Mouse (Mus musculus) liver, postnatal 0 days (tissue): Measurements from ENCODE around the gene Zbed3. TPM values are rescaled to one million over a fixed set of nuclear protein-coding genes. Genes with fewer than 3 reads are reported as not detected.

Experiments
- ATAC-seq: fragments of 200-750 bp; cut with Nextera tagmentation; 2 replicates; pipeline ENCODE4 v1.8.0; 2017; ENCODE audit warnings: mild to moderate bottlenecking, moderate library complexity
- DNase-seq: peaks from one replicate; pipeline ENCODE4 v3.0.0-alpha.2; 2016
- H3K27ac ChIP-seq: fragments of 300-500 bp; sonication (generic); 2 replicates; pipeline ENCODE4 v1.5.1; 2014; ENCODE audit warnings: antibody characterized with exemption, moderate library complexity, mild to moderate bottlenecking, low read depth
- H3K27me3 ChIP-seq: fragments of 300-500 bp; sonication (generic); 2 replicates; pipeline ENCODE4 v1.6.1; 2014; ENCODE audit warnings: low read length, control low read depth, mixed read lengths; ENCODE audit not compliant: insufficient read depth
- H3K36me3 ChIP-seq: fragments of 300-500 bp; sonication (generic); replicated peaks from 2 replicates; pipeline ENCODE4 v1.6.1; 2014; ENCODE audit warnings: mild to moderate bottlenecking, control low read depth, low read length, moderate library complexity, mixed read lengths; ENCODE audit not compliant: insufficient read depth
- H3K4me1 ChIP-seq: fragments of 300-500 bp; sonication (generic); 2 replicates; pipeline ENCODE4 v1.6.1; 2014; ENCODE audit warnings: antibody characterized with exemption, mild to moderate bottlenecking, control low read depth; ENCODE audit not compliant: insufficient read depth
- H3K4me2 ChIP-seq: fragments of 300-500 bp; sonication (generic); 2 replicates; pipeline ENCODE4 v1.6.1; 2014; ENCODE audit warnings: low read depth, mild to moderate bottlenecking, low read length, moderate library complexity, mixed read lengths
- H3K4me3 ChIP-seq: fragments of 300-500 bp; sonication (generic); 2 replicates; pipeline ENCODE4 v1.5.1; 2014; ENCODE audit warnings: low read depth, low read length
- H3K9ac ChIP-seq: fragments of 300-500 bp; sonication (generic); replicated peaks from 2 replicates; pipeline ENCODE4 v1.6.1; 2014; ENCODE audit warnings: mild to moderate bottlenecking, moderate library complexity
- H3K9me3 ChIP-seq: fragments of 300-500 bp; sonication (generic); 2 replicates; pipeline ENCODE4 v1.6.1; 2016; ENCODE audit warnings: mild to moderate bottlenecking, control low read depth, low read length, mixed read lengths
- CTCF ChIP-seq: sonication (generic); IDR thresholded peaks from 2 replicates; pipeline ENCODE4 v1.5.1; 2016; ENCODE audit warnings: antibody characterized with exemption, low read depth
- EP300 ChIP-seq: IDR thresholded peaks from 2 replicates; pipeline ENCODE4 v1.6.1; 2016; ENCODE audit warnings: antibody characterized with exemption, low read depth, mild to moderate bottlenecking
- WGBS: fragments of 180-500 bp; shearing (Covaris S2); extraction: QIAGEN DNeasy Blood & Tissue Kit; methylation state at CpG from one replicate; pipeline ENCODE4 v1.1.7; 2014; ENCODE audit not compliant: insufficient replicate concordance; 5-methylcytosine and 5-hydroxymethylcytosine counted together
- polyA plus RNA-seq: library from polyadenylated mRNA; unstranded; fragments of >200 nt; fragmentation: Nextera tagmentation; extraction: Ambion mirVana; gene quantifications from 2 replicates; pipeline ENCODE4 v1.2.1, GENCODE M21; 2015

Zbed3 gene
- polyA plus RNA-seq, 1 experiment from 2014 or later, result 5.7 TPM

DNA sequence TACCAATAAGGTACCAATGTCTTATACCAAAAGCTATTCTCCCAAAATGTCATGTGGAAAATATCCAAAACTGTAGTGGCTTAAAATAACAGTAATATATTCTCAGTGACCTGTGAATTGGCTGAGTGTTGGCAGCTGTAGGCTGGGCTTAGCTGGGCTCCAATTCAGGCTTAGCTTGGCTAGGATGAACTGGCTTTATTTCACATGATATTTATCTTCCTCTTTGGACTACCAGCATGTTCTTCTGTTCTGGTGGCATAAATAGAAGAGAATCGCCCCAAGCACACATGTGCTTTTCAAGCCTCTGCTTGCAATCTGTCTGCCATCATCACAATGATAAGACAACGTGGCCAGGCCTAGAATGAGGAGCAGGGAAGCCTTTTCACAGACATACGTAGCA lies 23.5 kb upstream of the Zbed3 start:
- no peak for DNase-seq
- Histone ChIP-seq H3K27ac (no peak overlapping the region), H3K36me3 (no peaks in the 10 kb centered on the region), H3K9ac (no peak overlapping the region), H3K9me3 (no peaks in the 10 kb centered on the region), H3K4me2 (no peak overlapping the region), H3K27me3 (no peaks in the 10 kb centered on the region), H3K4me1 (no peaks in the 10 kb centered on the region), H3K4me3 (no peak overlapping the region)
- no peak for ATAC-seq
- WGBS, result 59% methylated on average over 3 of the region's 3 CpGs
- TF ChIP-seq EP300, result no peak

DNA sequence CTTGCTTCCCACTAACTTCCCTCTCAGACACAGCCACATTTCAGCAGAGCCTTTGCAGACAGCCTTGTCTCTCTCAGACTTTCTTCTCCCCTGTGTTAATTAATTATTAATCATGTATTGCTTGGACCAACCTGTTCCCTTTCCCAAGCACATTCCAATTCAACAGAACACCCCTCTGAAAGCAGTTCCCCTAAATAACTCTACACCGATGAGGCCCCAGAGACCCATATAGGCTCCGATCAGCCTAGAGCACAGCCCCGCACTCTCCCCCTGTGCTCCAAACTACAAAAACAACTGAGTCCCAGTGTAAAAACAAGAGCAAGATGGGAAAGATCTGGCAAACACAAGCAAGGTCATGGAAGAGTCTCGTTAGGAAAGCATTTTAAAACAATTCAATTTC lies 16.8 kb upstream of the Zbed3 start:
- Histone ChIP-seq H3K4me2 (peak overlapping the region; percentile 48), H3K27me3 (no peaks in the 10 kb centered on the region), H3K27ac (no peak overlapping the region), H3K9me3 (no peaks in the 10 kb centered on the region), H3K4me3 (no peak overlapping the region), H3K9ac (no peak overlapping the region), H3K36me3 (no peaks in the 10 kb centered on the region), H3K4me1 (no peaks in the 10 kb centered on the region)
- WGBS, result 61% methylated on average over 4 of the region's 4 CpGs
- no peak for DNase-seq
- no peak for TF ChIP-seq CTCF
- no peak for TF ChIP-seq EP300
- ATAC-seq, result no peak

DNA sequence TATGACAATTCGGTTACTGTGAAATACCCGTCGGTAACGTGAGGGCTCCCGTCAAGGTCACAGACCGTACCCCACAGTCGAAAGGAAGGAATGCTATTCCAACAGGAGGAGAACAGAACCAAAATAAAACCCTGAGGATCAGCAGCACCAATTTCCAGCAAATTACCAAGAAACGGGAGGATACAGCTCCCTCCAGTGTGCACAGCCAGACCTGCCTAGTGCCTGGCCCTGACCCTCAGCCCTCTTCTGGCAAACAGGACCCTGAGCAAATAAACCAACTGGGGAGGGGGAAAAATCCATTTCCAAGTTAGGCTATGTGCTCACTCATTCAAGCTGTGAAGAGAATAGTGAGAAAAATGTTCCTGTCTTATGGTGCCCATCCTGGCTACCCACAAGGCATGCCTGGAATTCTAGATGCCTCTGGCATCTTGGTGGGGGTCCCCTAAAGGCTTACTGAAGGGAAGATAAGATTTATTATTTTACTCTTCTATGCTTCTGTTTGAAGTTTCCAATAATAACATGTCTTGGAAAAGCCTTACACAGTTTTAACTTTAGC lies 16.2 kb upstream of the Zbed3 start:
- Histone ChIP-seq H3K4me2 (peak overlapping the region; percentile 48), H3K27me3 (no peaks in the 10 kb centered on the region), H3K9ac (no peak overlapping the region; the same call in 1 of the 2 replicates), H3K36me3 (no peaks in the 10 kb centered on the region), H3K4me3 (no peak overlapping the region), H3K4me1 (no peaks in the 10 kb centered on the region), H3K9me3 (no peaks in the 10 kb centered on the region), H3K27ac (no peak overlapping the region)
- WGBS, result 53% methylated on average over 8 of the region's 8 CpGs
- no peak for DNase-seq
- TF ChIP-seq CTCF (no peak), EP300 (no peak)
- no peak for ATAC-seq

DNA sequence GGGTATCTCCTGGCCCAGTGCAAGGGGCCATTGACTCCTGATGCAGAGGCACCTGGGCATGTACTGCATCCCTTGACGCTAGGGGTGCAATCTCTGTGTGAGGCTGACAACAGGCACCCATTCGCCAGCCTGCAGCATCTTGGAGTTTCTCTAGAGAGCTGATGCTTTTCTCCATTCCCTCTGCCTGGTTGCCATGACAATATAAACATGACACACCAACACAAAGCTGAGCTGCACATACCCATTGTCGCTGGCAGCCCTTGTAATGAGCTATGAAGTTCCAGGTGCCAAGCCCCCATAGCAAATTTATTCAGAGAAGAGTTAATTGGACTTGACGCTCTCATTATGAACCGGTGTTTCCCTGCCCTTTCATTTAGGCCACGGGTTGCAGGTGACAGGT lies 11.4 kb upstream of the Zbed3 start:
- H3K9me3 ChIP-seq, result no peaks in the 10 kb centered on the region
- H3K36me3 ChIP-seq, result no peaks in the 10 kb centered on the region
- WGBS, result 75% methylated on average over 6 of the region's 6 CpGs
- H3K4me1 ChIP-seq, result no peaks in the 10 kb centered on the region
- H3K9ac ChIP-seq, result no peak overlapping the region
- H3K4me2 ChIP-seq, result no peak overlapping the region
- DNase-seq, result no peak
- no peak for ATAC-seq
- no peak overlapping the region for H3K27ac ChIP-seq
- H3K4me3 ChIP-seq, result no peak overlapping the region
- TF ChIP-seq EP300, result no peak
- TF ChIP-seq CTCF, result no peak
- H3K27me3 ChIP-seq, result no peaks in the 10 kb centered on the region

DNA sequence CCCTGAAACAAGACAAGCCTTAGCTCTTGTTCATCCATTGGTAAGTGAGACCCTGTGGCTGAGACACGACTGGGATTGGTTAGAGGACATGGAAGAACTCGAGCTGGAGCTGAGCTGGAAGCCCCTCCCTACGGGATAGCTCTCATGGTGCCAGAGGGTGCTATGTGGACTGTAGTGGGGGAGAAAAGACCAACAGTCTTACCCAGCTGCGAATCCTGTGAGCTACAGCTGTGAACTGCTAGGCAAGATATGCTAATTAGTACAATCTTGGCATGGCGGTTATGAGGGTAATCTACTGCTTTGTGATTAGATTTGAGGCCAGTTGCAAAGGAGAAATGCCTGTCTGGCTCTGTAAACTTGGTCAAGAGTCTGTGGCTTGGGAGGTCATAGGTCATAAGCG lies 4.3 kb upstream of the Zbed3 start:
- ATAC-seq (no peak), DNase-seq (no peak)
- no peaks in the 10 kb centered on the region for H3K36me3 ChIP-seq
- H3K9ac ChIP-seq, result no peak overlapping the region
- no peak overlapping the region for H3K4me2 ChIP-seq
- H3K9me3 ChIP-seq, result no peaks in the 10 kb centered on the region
- H3K27me3 ChIP-seq, result no peaks in the 10 kb centered on the region
- no peak overlapping the region for H3K4me3 ChIP-seq
- TF ChIP-seq CTCF (no peak), EP300 (no peak)
- no peak overlapping the region for H3K27ac ChIP-seq
- WGBS, result 52% methylated on average over 6 of the region's 6 CpGs
- H3K4me1 ChIP-seq, result no peaks in the 10 kb centered on the region; the same call in 1 of the 2 replicates

- Histone ChIP-seq H3K9ac (no peak overlapping the region), H3K27me3 (no peaks in the 10 kb centered on the region), H3K4me3 (no peak overlapping the region), H3K36me3 (no peaks in the 10 kb centered on the region), H3K4me1 (no peaks in the 10 kb centered on the region; the same call in 1 of the 2 replicates), H3K27ac (no peak overlapping the region), H3K9me3 (no peaks in the 10 kb centered on the region), H3K4me2 (no peak overlapping the region)
- DNase-seq, result no peak
- no peak for ATAC-seq
- no peak for TF ChIP-seq CTCF
- TF ChIP-seq EP300, result no peak
- WGBS, result 54% methylated on average over 4 of the region's 4 CpGs
Measured at GRCm38 (mm10) chr13:95320451-95320850, 3.0 kb upstream of the Zbed3 start.
